Mouse (Mus musculus): Measurements from ENCODE around the gene Cdk15.

- TF ChIP-seq CTCF (IDR thresholded peaks at IDR 0.05) = no peak
- TF ChIP-seq POLR2A (IDR thresholded peaks at IDR 0.05; ENCODE audit: insufficient read depth, low read depth, low read length) = no peak
- no peak for TF ChIP-seq EP300 (IDR thresholded peaks at IDR 0.05; ENCODE audit: insufficient read depth, low read depth, low read length)
Measured at GRCm38 (mm10) chr1:59399554-59400325, 143.0 kb downstream of the Cdk15 start.
